Mouse (Mus musculus): ENCODE data around the gene Fggy. TPM values are rescaled to one million over a fixed set of nuclear protein-coding genes. Genes with fewer than 3 reads are reported as not detected.

The Fggy gene
- polyA plus RNA-seq (2014; fragmentation: Nextera tagmentation; extraction: Ambion mirVana): 9.9 and 11.1 TPM in 2 replicates

DNA sequence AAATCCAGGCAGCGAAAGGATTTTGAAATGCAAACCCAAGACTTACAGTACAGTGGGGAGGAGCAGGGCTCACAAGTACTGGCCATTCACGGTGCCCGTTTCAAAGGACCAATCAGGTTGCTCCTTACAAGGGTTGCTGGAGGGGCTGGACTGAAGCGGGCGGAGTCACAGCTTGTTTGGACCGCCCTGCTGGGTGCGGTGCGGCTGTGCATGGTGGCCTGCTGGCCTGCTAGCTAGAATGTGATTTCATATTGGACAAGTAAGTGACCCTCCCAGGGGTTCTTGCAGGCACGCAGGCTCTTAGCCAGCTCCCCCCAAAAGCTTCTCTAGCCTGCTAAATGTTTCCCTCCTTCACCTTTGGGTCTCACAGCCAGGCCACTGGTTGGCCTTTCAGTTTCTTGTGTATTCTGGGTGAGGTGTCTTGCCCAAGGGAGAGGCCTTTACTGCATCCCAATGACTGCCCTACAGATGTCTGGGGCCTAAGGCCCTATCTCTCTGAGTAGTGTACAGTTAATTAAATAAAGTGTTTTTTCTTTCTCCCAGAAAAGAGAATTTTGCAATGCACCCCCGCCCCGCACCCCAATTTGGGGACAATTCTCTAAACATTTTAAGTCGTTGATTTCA is at the start of gene Fggy:
Fggy (plus strand) TSS at position 175 of the 624 bp plus-strand sequence.
- Histone ChIP-seq H3K4me3 (ENCODE audit: low read depth, low read length) (peak within 1 kb of the TSS; percentile 35), H3K4me2 (replicated peaks; ENCODE audit: low read depth, low read length) (peak within 1 kb of the TSS; percentile 54), H3K9ac (ENCODE audit: low read depth, low read length) (peak within 1 kb of the TSS; percentile 58), H3K9me3 (ENCODE audit: control insufficient read depth, low read length) (no peaks in the 10 kb centered on the region), H3K36me3 (ENCODE audit: control insufficient read depth, insufficient read depth, low read length) (no peaks in the 10 kb centered on the region), H3K4me1 (replicated peaks; ENCODE audit: control insufficient read depth, insufficient read depth, low read length) (no peaks in the 10 kb centered on the region), H3K27ac (ENCODE audit: low read depth, low read length) (0 out of 2 replicates have a peak within 1 kb of the TSS, but pooled peaks have one; percentile 6), H3K27me3 (ENCODE audit: control insufficient read depth, insufficient read depth, low read length) (no peaks in the 10 kb centered on the region)
- peak; percentile 100 for ATAC-seq (ENCODE audit: low FRiP score)
- 24% methylated on average over 12 of the region's 12 CpGs for WGBS
- DNase-seq (ENCODE audit: low spot score): peak; percentile 97

DNA sequence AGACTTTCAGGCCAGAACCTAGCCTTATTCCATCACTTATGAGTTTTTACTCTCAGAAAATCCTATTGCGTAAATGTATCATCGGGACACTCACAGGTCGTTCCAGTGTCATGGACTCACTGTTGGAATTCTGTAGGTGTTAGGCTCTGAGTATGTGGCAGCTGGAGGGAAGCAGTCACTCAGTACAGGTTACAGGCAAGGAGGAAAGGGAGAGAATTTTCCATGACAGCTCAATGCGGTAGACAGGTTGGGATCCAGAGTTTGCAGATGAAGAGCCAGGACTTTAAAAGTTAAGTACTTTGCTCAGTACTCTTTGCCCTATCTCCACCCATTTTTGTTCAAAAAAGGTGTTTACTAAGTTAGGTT is 49.4 kb upstream of the Fggy start:
- no peaks in the 10 kb centered on the region for H3K4me1 ChIP-seq (replicated peaks; ENCODE audit: control insufficient read depth, insufficient read depth, low read length)
- no peaks in the 10 kb centered on the region for H3K36me3 ChIP-seq (ENCODE audit: control insufficient read depth, insufficient read depth, low read length)
- no peak overlapping the region for H3K27ac ChIP-seq (ENCODE audit: low read depth, low read length)
- no peaks in the 10 kb centered on the region for H3K9me3 ChIP-seq (ENCODE audit: control insufficient read depth, low read length)
- WGBS: 90% methylated on average over 4 of the region's 4 CpGs
- ATAC-seq (ENCODE audit: low FRiP score) (no peak), DNase-seq (ENCODE audit: low spot score) (no peak)
- no peaks in the 10 kb centered on the region for H3K27me3 ChIP-seq (ENCODE audit: control insufficient read depth, insufficient read depth, low read length)
- no peak overlapping the region for H3K4me3 ChIP-seq (ENCODE audit: low read depth, low read length)
- no peak overlapping the region for H3K9ac ChIP-seq (ENCODE audit: low read depth, low read length)
- no peak overlapping the region for H3K4me2 ChIP-seq (replicated peaks; ENCODE audit: low read depth, low read length)

DNA sequence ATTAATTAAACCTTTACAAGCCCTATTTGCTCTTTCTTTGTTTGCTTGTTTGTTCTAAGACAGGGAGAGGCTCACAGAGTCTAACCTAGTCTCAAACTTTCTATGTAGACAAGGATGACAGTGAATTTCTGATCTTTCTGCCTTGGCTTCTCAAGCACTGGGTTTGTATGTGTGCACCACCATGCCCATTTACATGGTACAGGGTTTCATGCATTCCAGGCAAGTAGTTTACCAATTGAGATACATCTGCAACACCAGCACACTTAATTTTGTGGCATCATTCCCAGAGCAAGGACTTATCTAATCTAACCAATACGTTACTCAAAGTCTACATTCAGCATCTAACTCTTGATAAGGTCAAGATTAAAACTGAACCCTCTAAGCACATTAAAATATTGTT is 38.9 kb upstream of the Fggy start:
- 88% methylated on average over 1 of the region's 1 CpGs for WGBS
- no peak overlapping the region for H3K4me3 ChIP-seq (ENCODE audit: low read depth, low read length)
- no peaks in the 10 kb centered on the region for H3K27me3 ChIP-seq (ENCODE audit: control insufficient read depth, insufficient read depth, low read length)
- no peaks in the 10 kb centered on the region for H3K4me1 ChIP-seq (replicated peaks; ENCODE audit: control insufficient read depth, insufficient read depth, low read length)
- no peaks in the 10 kb centered on the region for H3K9me3 ChIP-seq (ENCODE audit: control insufficient read depth, low read length)
- H3K36me3 ChIP-seq (ENCODE audit: control insufficient read depth, insufficient read depth, low read length): no peaks in the 10 kb centered on the region
- ATAC-seq (ENCODE audit: low FRiP score) (no peak), DNase-seq (ENCODE audit: low spot score) (no peak)
- H3K4me2 ChIP-seq (replicated peaks; ENCODE audit: low read depth, low read length): no peak overlapping the region
- H3K9ac ChIP-seq (ENCODE audit: low read depth, low read length): no peak overlapping the region
- H3K27ac ChIP-seq (ENCODE audit: low read depth, low read length): no peak overlapping the region

DNA sequence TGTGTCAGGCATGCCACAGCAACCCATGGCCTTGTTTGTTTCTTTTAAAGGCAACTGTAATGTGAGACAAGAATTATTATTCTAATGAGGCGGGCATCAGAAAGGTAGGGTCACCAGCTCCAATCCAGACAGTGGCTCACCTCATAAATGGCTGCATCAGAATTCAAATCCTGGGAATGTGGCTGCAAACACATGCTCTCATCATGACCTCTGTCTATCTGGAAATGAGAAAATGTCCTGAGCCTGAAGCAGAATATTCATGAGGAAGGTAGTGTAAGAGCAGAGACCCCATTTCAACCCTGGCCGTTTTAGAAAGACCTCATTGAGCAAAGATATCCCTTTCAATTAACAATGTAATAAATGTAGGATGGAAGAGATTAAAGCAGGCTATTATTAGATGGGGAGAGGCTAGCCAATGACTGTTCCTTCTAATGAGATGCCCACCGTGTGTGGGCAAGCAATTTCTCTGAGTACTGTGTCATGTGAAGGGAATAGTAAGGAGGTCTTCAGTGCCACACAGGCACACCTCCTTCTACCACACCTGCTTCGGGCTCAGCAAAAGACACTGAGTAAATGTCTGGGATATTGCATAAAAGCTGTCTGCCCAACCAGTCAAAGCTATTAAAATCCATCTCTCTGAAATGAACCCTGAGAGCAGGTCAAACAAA is 37.2 kb upstream of the Fggy start:
- H3K27me3 ChIP-seq (ENCODE audit: control insufficient read depth, insufficient read depth, low read length): no peaks in the 10 kb centered on the region
- ATAC-seq (ENCODE audit: low FRiP score): peak; percentile 75
- no peaks in the 10 kb centered on the region for H3K36me3 ChIP-seq (ENCODE audit: control insufficient read depth, insufficient read depth, low read length)
- no peak overlapping the region for H3K27ac ChIP-seq (ENCODE audit: low read depth, low read length)
- 69% methylated on average over 4 of the region's 4 CpGs for WGBS
- no peak overlapping the region for H3K4me2 ChIP-seq (replicated peaks; ENCODE audit: low read depth, low read length)
- no peak for DNase-seq (ENCODE audit: low spot score)
- H3K4me3 ChIP-seq (ENCODE audit: low read depth, low read length): no peak overlapping the region
- no peaks in the 10 kb centered on the region for H3K9me3 ChIP-seq (ENCODE audit: control insufficient read depth, low read length)
- no peaks in the 10 kb centered on the region for H3K4me1 ChIP-seq (replicated peaks; ENCODE audit: control insufficient read depth, insufficient read depth, low read length)
- no peak overlapping the region for H3K9ac ChIP-seq (ENCODE audit: low read depth, low read length)

DNA sequence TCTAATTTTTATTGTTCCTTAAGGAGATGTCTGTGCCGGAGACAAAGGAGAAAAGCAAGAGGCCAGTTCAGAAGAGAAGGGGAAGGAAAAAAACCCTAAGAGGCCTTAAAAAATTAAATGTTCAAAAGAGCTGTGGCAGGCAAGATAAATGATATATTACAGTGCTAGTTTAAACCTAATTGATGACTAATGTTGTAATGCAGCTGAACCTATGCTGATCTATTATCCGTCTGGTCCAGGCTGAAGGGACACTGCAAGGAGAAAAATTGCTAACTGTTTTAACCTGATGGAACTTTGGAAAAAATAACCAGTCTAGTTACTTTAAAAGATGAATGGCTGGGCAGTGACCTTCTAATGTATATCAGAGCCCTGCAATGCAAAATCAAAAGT is 36.7 kb upstream of the Fggy start:
- Histone ChIP-seq H3K4me3 (ENCODE audit: low read depth, low read length) (no peak overlapping the region), H3K4me1 (replicated peaks; ENCODE audit: control insufficient read depth, insufficient read depth, low read length) (no peaks in the 10 kb centered on the region)
- ATAC-seq (ENCODE audit: low FRiP score): peak; percentile 58

DNA sequence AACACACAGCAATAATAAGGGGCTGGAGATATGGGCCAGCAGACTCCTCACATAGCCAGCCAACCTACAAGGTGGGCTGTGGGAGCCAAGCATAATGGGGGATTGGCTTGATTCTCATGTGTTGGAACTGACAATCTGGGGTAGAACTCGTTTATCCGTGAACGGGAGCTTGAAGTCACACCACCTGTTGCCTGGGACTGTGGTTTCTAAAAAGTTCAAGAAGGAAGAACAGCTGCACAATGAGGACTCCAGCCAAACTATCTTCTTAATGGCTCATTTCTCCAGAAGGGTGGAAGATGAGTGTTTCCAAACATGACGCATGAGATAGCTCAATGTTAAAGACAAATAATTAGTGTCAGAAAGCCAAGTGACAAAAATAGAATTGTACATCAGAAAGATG is 30.7 kb upstream of the Fggy start:
- 86% methylated on average over 4 of the region's 4 CpGs for WGBS
- H3K9ac ChIP-seq (ENCODE audit: low read depth, low read length): no peak overlapping the region
- H3K27me3 ChIP-seq (ENCODE audit: control insufficient read depth, insufficient read depth, low read length): no peaks in the 10 kb centered on the region
- no peaks in the 10 kb centered on the region for H3K4me1 ChIP-seq (replicated peaks; ENCODE audit: control insufficient read depth, insufficient read depth, low read length)
- H3K27ac ChIP-seq (ENCODE audit: low read depth, low read length): no peak overlapping the region
- DNase-seq (ENCODE audit: low spot score): no peak
- H3K9me3 ChIP-seq (ENCODE audit: control insufficient read depth, low read length): no peaks in the 10 kb centered on the region
- no peak overlapping the region for H3K4me2 ChIP-seq (replicated peaks; ENCODE audit: low read depth, low read length)
- no peaks in the 10 kb centered on the region for H3K36me3 ChIP-seq (ENCODE audit: control insufficient read depth, insufficient read depth, low read length)
- H3K4me3 ChIP-seq (ENCODE audit: low read depth, low read length): no peak overlapping the region
- no peak for ATAC-seq (ENCODE audit: low FRiP score)

More for the DNA sequence above, 36.7 kb upstream of the Fggy start:
- H3K27ac ChIP-seq (ENCODE audit: low read depth, low read length): no peak overlapping the region
- 61% methylated on average over 2 of the region's 2 CpGs for WGBS
- no peak overlapping the region for H3K9ac ChIP-seq (ENCODE audit: low read depth, low read length)
- no peaks in the 10 kb centered on the region for H3K36me3 ChIP-seq (ENCODE audit: control insufficient read depth, insufficient read depth, low read length)
- no peaks in the 10 kb centered on the region for H3K9me3 ChIP-seq (ENCODE audit: control insufficient read depth, low read length)
- no peaks in the 10 kb centered on the region for H3K27me3 ChIP-seq (ENCODE audit: control insufficient read depth, insufficient read depth, low read length)
- no peak for DNase-seq (ENCODE audit: low spot score)
- no peak overlapping the region for H3K4me2 ChIP-seq (replicated peaks; ENCODE audit: low read depth, low read length)

DNA sequence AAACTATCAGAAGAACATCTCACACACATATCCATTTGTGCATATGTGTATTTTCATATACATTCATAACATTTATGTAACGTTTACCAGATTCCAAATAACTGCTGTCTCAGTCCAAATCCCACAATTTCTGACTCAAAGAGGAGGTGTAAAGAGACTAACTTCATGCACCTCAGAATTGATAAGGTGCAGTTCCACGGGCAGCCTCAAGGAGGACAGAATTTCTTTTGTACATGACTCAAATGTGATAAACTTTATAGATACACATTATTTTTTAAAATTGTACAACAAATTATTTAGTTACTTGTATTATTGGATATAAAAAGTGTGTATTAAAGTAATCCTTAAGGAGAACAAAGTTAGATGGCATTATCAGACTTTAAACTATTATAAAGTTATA is 26.6 kb upstream of the Fggy start:
- no peak overlapping the region for H3K4me3 ChIP-seq (ENCODE audit: low read depth, low read length)
- no peaks in the 10 kb centered on the region for H3K4me1 ChIP-seq (replicated peaks; ENCODE audit: control insufficient read depth, insufficient read depth, low read length)
- no peak for DNase-seq (ENCODE audit: low spot score)
- 69% methylated on average over 2 of the region's 2 CpGs for WGBS
- H3K9ac ChIP-seq (ENCODE audit: low read depth, low read length): no peak overlapping the region
- no peaks in the 10 kb centered on the region for H3K9me3 ChIP-seq (ENCODE audit: control insufficient read depth, low read length)
- H3K27ac ChIP-seq (ENCODE audit: low read depth, low read length): no peak overlapping the region
- no peak for ATAC-seq (ENCODE audit: low FRiP score)
- H3K4me2 ChIP-seq (replicated peaks; ENCODE audit: low read depth, low read length): no peak overlapping the region
- no peaks in the 10 kb centered on the region for H3K36me3 ChIP-seq (ENCODE audit: control insufficient read depth, insufficient read depth, low read length)
- H3K27me3 ChIP-seq (ENCODE audit: control insufficient read depth, insufficient read depth, low read length): no peaks in the 10 kb centered on the region

DNA sequence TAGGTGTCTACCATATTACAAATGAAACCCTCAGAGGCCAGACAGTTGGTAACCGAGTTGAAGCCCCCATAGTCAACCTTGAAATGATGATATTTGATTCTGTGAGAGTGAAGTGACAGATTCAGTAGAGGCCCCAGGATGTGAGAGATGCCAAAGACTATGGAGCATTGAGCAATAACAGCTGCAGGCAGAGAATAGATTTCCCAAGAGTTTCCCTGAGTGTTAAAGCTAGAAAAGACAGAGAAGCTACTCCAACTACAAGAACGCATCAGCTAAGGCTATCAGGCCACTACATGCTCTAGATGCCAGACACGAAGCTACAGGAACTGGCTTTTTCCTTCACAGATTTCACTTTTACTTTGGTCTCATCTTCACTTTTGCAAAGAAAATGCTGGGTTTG is 23.4 kb upstream of the Fggy start:
- Histone ChIP-seq H3K9ac (ENCODE audit: low read depth, low read length) (no peak overlapping the region), H3K9me3 (ENCODE audit: control insufficient read depth, low read length) (no peaks in the 10 kb centered on the region), H3K27ac (ENCODE audit: low read depth, low read length) (no peak overlapping the region), H3K36me3 (ENCODE audit: control insufficient read depth, insufficient read depth, low read length) (no peaks in the 10 kb centered on the region), H3K4me3 (ENCODE audit: low read depth, low read length) (no peak overlapping the region), H3K27me3 (ENCODE audit: control insufficient read depth, insufficient read depth, low read length) (no peaks in the 10 kb centered on the region), H3K4me2 (replicated peaks; ENCODE audit: low read depth, low read length) (no peak overlapping the region), H3K4me1 (replicated peaks; ENCODE audit: control insufficient read depth, insufficient read depth, low read length) (no peaks in the 10 kb centered on the region)
- WGBS: 90% methylated on average over 3 of the region's 3 CpGs
- ATAC-seq (ENCODE audit: low FRiP score): no peak
- DNase-seq (ENCODE audit: low spot score): no peak

DNA sequence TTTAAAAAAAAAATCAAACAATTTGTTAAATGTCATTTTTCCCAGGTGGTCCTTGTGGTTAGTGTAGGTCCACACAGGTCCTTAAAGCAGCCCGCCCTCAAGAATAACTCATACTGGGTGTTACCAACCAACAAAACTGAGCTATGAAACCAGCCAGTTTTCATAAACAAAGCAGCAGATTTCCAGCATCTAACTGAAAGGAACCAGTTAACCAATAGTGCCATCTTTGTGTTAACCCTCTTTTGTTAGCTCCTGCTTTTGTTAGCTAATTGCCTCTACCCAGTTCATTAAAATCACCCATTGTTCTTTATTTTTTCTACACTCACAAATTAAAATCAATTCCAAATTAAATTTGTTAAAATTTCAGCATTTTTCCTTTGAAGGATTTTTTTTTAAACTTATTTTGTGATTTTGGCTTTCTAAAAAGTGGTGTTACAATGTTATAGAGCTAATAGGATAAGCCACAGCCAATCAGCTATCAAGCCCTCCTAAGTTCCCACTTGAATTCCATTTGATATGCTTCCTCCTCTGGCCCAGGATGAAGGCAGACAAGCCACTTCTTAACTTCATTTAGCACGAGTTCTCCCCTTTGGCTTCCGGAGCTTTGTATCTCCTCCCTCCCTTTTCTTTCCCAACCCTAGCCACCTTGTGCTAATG is 15.8 kb upstream of the Fggy start:
- Histone ChIP-seq H3K27ac (ENCODE audit: low read depth, low read length) (no peak overlapping the region), H3K4me2 (replicated peaks; ENCODE audit: low read depth, low read length) (no peak overlapping the region), H3K9ac (ENCODE audit: low read depth, low read length) (no peak overlapping the region), H3K27me3 (ENCODE audit: control insufficient read depth, insufficient read depth, low read length) (no peaks in the 10 kb centered on the region), H3K4me1 (replicated peaks; ENCODE audit: control insufficient read depth, insufficient read depth, low read length) (no peaks in the 10 kb centered on the region), H3K36me3 (ENCODE audit: control insufficient read depth, insufficient read depth, low read length) (no peaks in the 10 kb centered on the region), H3K4me3 (ENCODE audit: low read depth, low read length) (no peak overlapping the region), H3K9me3 (ENCODE audit: control insufficient read depth, low read length) (no peaks in the 10 kb centered on the region)
- DNase-seq (ENCODE audit: low spot score) (no peak), ATAC-seq (ENCODE audit: low FRiP score) (no peak)
- WGBS: 74% methylated on average over 3 of the region's 3 CpGs
